In the genomic region with DNA sequence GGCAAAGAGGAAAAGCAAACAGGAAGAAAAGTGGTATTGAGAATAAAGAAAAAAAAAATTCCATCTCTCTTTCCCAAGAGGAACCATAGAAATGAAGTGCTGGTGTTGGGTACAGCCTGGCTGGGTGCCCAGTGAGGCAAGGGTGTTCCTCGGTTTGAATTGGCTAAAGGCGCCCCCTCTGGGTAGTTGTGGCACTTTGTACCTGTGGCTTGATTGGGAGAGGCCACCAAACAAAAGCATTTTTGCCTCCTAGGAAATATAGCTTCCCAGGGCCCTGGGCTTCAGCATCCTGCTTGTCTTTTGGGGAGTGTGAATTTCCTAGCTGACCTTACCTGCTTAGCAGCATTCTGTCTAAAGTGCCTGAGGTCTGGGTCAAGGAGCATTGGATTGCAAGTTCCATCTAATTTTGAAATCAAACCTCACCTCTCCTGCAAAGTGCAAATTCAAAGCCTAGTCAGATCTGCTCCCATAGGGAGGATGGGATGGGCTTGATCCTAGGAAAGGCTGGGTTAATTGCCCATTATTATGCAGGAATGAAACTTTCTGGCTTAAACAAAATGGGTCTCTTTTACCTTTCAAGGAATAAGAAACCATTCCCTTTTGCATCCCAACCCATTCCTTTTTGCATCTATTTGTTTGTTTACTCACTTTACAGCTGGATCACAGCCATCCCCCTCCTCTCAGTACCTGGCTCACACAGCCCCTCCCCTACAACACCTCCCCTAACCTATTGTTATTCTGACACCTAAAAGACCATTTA, we compare ENCODE assay signal across 9 mouse cellular contexts.
A peak's percentile ranks its signal among the peaks of the same experiment; 100 is the strongest.
DNase-seq lines count a peak whose midpoint lies in the region; ATAC-seq and TF ChIP-seq lines count a peak whose summit lies in the region.
"Had no signal": no experiment of that assay in that cellular context is flagged by ENCODE, and none has a peak within 500 bp of the region (broad histone marks: within the 10 kb centered on the region; RNA-seq: fewer than 3 reads in every experiment).

No protein-coding gene starts in this region.

- no peak for ATAC-seq in kidney, embryonic 16.5 days (ENCODE audit: low FRiP score, low TSS enrichment)
- no peak for ATAC-seq in Patski

- no peak for TF ChIP-seq POLR2A in brain, embryonic 14.5 days (IDR thresholded peaks at IDR 0.05; ENCODE audit: borderline replicate concordance, extremely low read depth, insufficient read depth, insufficient read length, poor library complexity, severe bottlenecking)

- H3K36me3 ChIP-seq in kidney, embryonic 16.5 days (ENCODE audit: insufficient read depth, low read length), result no peaks in the 10 kb centered on the region
- H3K36me3 ChIP-seq: liver, embryonic 13.5 days had no signal

- POLR2A ChIA-PET in Patski (lab: Charles Lee), result no interaction called here

- in situ Hi-C loops in Patski (cut with MboI; ENCODE audit: low pct_unique_long_range_greater_than_20kb), result no loop called here

- no peak overlapping the region for H3K9ac ChIP-seq in kidney, embryonic 16.5 days (replicated peaks; ENCODE audit: low read length)
- H3K9ac ChIP-seq: liver, embryonic 13.5 days had no signal

- TF ChIP-seq CTCF in Patski (IDR thresholded peaks at IDR 0.05), result peak; percentile 54
- TF ChIP-seq CTCF in brain, embryonic 14.5 days (IDR thresholded peaks at IDR 0.05; ENCODE audit: borderline replicate concordance, extremely low read depth, insufficient read depth, insufficient read length), result no peak

- no peak overlapping the region for H3K4me3 ChIP-seq in kidney, embryonic 16.5 days (ENCODE audit: low read length)
- H3K4me3 ChIP-seq: liver, embryonic 13.5 days had no signal

- no peak overlapping the region for H3K27ac ChIP-seq in kidney, embryonic 16.5 days (ENCODE audit: low read length)
- H3K27ac ChIP-seq: liver, embryonic 13.5 days had no signal

- WGBS in kidney, embryonic 16.5 days, result 11% methylated on average over 2 of the region's 2 CpGs

- H3K9me3 ChIP-seq in kidney, embryonic 16.5 days (ENCODE audit: low read length), result no peaks in the 10 kb centered on the region
- H3K9me3 ChIP-seq: liver, embryonic 13.5 days had no signal

- peak; percentile 43 for DNase-seq in kidney, adult 18-20 months
- no peak for DNase-seq in Patski (ENCODE audit: low read depth, low spot score)
- DNase-seq in brain, embryonic 14.5 days (ENCODE audit: low read depth), result peak; percentile 61
- peak; percentile 69 to 72 for DNase-seq in lung, adult 18-20 months
- DNase-seq in spleen, postnatal 10 days (ENCODE audit: low spot score in 2 of 2), result no peak
- no peak for DNase-seq in thymus, postnatal 14 days
- no peak for DNase-seq in cerebellum, adult 9-11 months
- DNase-seq: liver, embryonic 13.5 days had no signal

- H3K4me1 ChIP-seq in kidney, embryonic 16.5 days (ENCODE audit: insufficient read depth, low read length), result no peaks in the 10 kb centered on the region
- H3K4me1 ChIP-seq: liver, embryonic 13.5 days had no signal

- CTCF ChIA-PET in Patski (lab: Charles Lee), result no interaction called here

- no peak overlapping the region for H3K4me2 ChIP-seq in kidney, embryonic 16.5 days (replicated peaks; ENCODE audit: low read depth, low read length)
- H3K4me2 ChIP-seq: liver, embryonic 13.5 days had no signal

- no peaks in the 10 kb centered on the region for H3K27me3 ChIP-seq in kidney, embryonic 16.5 days (ENCODE audit: insufficient read depth, low read length)
- H3K27me3 ChIP-seq in Patski, result no peaks in the 10 kb centered on the region
- H3K27me3 ChIP-seq: liver, embryonic 13.5 days had no signal

Comparison
In these comparisons a context has a peak if more than half of its experiments do, and no peak if none do; other contexts are left out.
1. DNase-seq: peak in kidney, adult 18-20 months (single experiment), brain, embryonic 14.5 days (single experiment) and lung, adult 18-20 months (2 of 2); none in Patski (single experiment), spleen, postnatal 10 days (0 of 2), thymus, postnatal 14 days (single experiment) and cerebellum, adult 9-11 months (single experiment).